Mouse (Mus musculus): ENCODE results near the gene Rabgap1l. TPM values are rescaled to one million over a fixed set of nuclear protein-coding genes. Genes with fewer than 3 reads are reported as not detected.

Gene Rabgap1l
- total RNA-seq, 1 experiment from 2014 or later = 136 TPM

DNA sequence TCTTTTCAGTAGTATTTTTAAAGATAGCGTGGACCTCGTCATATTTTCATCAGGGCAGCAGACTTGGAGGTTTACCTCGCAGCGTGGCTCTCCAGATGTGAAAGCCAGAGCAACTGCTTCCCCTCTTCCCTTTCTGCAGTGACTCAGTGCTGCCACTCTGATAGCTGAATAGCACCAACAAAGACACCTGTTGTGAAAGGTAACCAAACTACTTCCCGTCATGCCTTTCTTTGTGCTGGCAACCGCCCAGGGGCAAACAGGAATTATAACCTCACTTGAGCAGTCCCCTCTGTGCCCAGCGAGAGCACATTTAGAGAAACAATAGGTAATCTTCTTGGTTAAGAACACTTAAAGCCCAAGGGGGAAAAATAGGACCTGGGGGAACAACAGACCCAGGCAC, 484.0 kb downstream of the Rabgap1l start:
- 0 out of 2 replicates have a peak, but pooled peaks have one; percentile 36 for ATAC-seq (replicated peaks; ENCODE audit: insufficient number of reproducible peaks, low FRiP score, low TSS enrichment, poor library complexity, severe bottlenecking)

DNA sequence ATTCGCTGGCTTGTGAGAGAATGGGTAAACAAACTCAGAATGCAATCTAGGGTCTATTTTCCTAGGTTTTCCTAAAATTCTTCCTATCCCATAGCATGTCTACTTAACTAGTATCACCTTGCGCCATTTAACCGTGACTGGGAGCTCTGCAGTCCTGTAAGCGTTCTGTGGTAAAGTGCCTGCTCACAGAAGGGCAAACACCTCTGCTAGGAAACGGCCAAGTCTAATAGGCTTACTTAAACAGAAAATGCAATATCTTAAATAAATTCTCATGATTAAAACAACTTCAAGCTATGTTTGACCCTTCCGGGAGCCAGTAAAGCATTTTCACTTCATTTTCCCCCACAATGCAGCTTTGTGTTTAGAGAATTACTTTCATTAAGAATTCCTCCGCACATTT, 484.5 kb downstream of the Rabgap1l start:
- ATAC-seq (replicated peaks; ENCODE audit: insufficient number of reproducible peaks, low FRiP score, low TSS enrichment, poor library complexity, severe bottlenecking) = no peak

DNA sequence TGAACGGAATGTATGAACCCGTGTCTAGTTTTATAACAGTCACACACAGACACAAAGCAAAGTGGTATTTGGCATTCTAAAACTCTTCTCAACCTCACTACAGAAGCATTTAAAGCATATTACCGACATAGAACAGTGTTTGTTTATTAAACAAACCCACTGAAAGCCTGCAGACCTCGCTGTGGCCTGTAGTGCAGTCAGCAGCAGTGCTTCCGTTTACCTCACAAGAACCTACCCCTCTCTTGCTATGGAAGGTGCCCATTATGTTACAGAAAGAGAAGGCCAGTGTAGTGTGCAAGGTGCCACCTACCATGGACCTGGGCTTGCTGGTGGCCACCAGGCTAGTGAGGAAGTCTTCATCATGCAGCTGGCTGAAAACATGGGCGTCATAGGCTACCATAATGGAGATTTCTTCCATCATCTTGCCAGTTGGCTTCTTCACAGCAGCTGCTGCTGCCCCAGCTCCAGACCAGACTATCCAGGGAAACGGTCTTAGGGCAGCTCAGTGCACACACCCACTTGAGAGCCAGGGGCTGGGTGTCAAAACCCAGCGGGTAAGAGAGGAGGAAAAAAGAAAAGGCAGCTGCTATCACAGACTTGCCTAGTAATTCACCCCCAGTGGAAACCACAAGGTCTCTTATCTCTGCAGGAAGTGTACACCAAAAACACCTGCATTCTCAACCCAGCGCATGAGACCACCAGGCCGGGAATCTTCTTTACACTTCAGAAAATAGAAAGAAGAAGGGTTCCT, 486.0 kb downstream of the Rabgap1l start:
- ATAC-seq (replicated peaks; ENCODE audit: insufficient number of reproducible peaks, low FRiP score, low TSS enrichment, poor library complexity, severe bottlenecking) = peak; percentile 32; the same call in 1 of the 2 replicates

DNA sequence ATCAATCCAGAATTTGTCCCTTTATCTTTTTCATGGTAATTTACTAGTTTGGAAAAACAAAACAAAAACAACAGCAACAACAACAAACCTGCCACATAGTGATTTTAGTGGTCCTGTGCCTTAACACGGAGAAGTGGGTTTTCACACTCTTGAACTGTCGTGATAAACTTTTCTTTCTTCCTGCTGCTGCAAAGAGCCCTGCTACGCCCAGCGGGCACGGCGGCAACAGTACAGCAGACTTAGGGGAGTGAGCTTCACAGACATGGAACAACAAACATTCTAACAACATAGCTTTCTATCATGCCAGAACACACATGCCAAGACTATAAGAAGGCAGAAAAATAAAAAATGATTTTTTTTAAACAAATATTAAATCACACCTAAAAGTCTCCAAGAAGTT, 486.7 kb downstream of the Rabgap1l start:
- ATAC-seq (replicated peaks; ENCODE audit: insufficient number of reproducible peaks, low FRiP score, low TSS enrichment, poor library complexity, severe bottlenecking) = 0 out of 2 replicates have a peak, but pooled peaks have one; percentile 22

DNA sequence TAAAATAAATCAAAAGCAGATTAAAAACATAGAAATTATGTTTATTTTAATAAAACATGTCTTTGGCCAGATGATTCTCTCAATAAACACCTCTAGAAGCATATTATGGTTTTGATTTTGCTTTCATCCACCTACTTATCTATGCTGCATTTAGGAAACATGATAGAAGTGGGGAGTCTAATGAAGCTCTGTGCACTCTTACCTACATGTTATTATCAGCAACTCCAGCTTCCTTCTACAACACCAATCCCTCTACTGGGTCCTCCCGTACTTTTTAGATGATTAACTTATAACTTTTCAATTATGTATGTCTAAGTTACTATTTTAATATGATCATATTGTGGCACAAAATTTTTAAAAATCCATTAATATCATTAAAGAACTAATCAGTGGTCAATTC, 487.2 kb downstream of the Rabgap1l start:
- no peak for ATAC-seq (replicated peaks; ENCODE audit: insufficient number of reproducible peaks, low FRiP score, low TSS enrichment, poor library complexity, severe bottlenecking)

DNA sequence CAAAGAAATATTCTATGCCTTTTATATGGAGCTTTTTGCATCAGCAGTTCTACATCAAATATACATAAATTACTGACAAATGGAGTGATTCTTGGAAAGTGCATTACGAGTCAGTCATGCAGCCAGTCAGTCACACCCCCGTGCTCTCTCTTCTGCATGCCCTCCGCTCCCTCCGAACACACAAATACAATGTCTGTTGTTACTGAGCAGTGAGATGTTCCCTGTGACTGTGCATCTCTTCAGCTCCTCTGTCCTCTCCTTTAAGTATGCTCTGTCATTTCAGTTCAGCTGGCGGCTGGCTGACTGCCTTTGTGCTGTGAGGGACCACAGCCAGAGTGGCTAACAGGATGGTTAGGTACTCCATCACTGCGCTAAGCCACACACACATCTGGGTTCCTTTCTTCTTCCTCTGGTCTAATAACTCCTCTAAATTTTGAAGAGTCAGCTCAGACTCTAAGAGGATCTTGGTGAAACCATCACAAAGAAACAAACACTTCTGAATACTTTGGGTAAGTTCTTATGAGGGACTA, 488.0 kb downstream of the Rabgap1l start:
- 0 out of 2 replicates have a peak, but pooled peaks have one; percentile 30 for ATAC-seq (replicated peaks; ENCODE audit: insufficient number of reproducible peaks, low FRiP score, low TSS enrichment, poor library complexity, severe bottlenecking)

DNA sequence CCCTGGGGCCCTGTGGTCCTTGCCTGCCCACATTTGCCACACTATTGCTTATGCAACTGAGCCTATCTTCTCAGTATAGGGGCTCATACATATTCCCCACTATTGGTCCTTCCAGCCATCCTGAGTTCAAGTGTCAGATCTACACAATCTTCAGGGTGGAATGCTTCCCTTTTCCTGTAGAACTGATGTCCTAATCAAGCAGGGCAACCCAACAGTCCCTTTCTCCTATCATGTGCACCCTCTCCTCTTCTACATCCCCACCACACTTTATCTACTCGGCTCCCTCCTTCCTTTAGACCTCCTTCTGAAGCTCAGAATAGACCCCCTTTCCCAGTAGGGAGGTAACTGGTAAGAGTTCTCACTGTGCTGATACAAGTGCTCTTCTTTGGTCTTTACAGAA, 490.7 kb downstream of the Rabgap1l start:
- no peak for ATAC-seq (replicated peaks; ENCODE audit: insufficient number of reproducible peaks, low FRiP score, low TSS enrichment, poor library complexity, severe bottlenecking)

DNA sequence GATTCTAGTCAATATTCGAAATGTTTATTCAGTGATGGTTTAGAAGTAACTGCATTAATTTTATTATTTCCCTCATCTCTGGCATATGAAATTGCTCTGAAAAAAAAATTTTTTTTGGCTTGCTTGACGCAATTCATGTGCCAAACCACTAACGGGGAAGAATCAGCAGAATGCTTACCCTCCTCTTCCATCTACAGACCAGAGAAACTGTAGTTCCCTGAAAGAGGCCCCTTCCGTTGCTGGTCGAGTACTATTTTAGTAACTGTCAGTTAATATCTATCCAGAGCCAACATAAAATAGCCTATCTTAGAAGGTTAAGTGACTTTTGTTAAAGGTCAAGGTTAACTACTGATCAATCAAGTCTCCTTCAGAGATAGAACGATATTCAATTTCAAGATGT, 491.9 kb downstream of the Rabgap1l start:
- no peak for ATAC-seq (replicated peaks; ENCODE audit: insufficient number of reproducible peaks, low FRiP score, low TSS enrichment, poor library complexity, severe bottlenecking)

DNA sequence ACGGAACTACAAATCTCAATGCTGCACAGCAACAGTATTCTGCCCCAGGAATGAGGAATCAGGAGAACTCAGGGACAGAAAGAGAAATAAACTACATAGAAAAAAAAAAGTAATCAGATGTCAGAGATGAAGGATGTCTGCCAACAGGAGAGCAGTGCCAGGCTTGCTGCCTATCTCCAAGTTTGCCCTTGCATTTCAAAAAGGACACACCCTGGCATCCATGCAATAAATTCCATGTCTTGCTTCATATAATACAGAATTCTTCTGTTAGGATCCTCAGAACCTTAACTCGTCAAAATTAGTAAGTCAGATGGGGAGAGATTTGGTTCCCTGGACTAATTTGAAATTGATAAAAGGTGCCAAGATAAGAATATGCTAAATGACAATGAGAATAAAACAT, 492.3 kb downstream of the Rabgap1l start:
- no peak for ATAC-seq (replicated peaks; ENCODE audit: insufficient number of reproducible peaks, low FRiP score, low TSS enrichment, poor library complexity, severe bottlenecking)

DNA sequence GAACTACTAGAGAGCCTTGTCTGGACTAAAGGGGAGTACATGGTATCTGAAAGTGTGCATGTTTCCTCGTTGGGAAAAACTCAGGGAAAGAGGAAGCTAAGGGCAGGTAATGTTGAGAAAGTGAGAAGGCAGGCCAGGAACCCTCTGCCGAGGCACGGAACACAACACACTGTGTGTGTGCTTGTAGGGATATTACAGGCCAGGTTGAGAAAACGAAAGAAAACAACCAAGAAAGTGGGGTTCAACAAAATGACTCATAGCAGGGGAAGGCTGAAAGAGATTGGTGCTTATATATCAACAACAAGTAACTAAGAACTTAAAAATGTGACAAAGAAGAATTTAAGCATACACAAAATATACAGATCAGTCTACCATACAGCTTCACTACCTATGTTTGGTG, 493.0 kb downstream of the Rabgap1l start:
- ATAC-seq (replicated peaks; ENCODE audit: insufficient number of reproducible peaks, low FRiP score, low TSS enrichment, poor library complexity, severe bottlenecking) = no peak

DNA sequence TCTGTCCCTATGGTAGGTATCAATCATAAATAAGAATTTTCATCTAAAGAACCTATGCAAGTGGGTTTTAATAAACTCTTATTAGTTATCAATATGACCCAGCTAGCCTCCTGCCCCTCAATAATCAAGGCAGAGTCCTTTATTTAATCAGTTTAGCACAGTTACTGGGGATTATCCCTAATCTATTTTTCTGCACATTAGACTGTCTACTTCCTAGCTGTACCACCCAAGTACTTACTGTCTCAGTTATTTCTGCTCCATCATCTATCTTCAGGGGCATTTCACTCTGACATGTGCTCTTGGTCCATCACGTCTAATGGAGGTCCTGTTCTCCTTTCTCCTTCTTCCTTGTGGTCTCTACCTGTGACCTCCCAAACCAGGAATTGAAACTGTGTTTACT, 494.1 kb downstream of the Rabgap1l start:
- ATAC-seq (replicated peaks; ENCODE audit: insufficient number of reproducible peaks, low FRiP score, low TSS enrichment, poor library complexity, severe bottlenecking) = no peak

DNA sequence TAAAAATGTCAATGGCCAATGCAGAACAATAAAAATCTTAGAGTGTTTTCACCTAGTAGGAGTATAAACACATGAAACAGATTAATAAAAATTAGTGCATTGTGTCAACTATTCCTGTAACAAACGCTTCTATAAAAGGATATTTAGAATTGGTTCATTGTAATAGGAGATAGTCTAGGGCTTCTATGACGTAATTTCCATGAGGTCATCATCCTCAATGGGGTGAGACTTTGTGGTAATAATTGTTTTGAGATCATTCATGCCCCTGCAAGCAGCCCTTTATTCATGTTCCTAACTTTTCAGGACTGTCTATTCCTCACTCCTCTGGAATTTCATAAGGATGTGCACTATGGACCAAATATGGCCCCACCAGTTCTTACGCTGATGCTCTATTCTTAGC, 495.3 kb downstream of the Rabgap1l start:
- no peak for ATAC-seq (replicated peaks; ENCODE audit: insufficient number of reproducible peaks, low FRiP score, low TSS enrichment, poor library complexity, severe bottlenecking)

DNA sequence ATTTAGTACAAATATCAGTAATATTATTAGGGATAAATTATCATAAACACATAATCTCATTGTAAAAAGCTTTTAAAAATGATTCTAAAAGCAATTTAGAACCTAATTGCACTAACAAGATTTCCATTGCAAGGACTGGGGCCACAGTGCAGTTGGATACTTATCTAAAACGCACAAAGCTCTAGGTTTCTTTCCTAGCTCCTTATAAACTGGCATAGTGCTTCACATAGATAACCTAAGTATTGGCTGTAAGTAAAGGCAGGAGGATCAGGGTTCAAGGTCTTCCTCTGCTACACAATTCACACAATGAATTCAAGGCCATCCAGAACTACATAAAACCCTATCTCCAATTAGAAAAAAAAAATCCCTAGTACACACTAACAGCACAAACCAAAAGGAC, 497.7 kb downstream of the Rabgap1l start:
- ATAC-seq (replicated peaks; ENCODE audit: insufficient number of reproducible peaks, low FRiP score, low TSS enrichment, poor library complexity, severe bottlenecking) = no peak

DNA sequence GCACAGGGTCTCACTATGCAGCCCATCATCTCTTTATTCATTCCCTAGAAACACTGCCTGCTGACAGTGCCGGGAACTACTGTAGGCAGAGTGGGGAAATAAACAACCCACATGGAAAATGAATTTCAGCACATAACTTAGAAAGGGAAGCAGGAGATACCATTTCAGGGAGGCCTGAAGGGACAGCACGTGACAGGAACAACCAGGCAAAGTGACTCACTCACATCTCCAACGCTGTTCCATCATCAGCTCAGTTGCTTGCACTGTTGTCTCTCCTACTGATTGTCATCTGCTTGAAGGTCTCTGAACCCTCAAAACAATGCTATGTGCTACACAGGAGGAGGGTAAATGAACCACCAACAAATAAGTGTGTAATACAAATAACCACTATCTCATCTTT, 499.5 kb downstream of the Rabgap1l start:
- ATAC-seq (replicated peaks; ENCODE audit: insufficient number of reproducible peaks, low FRiP score, low TSS enrichment, poor library complexity, severe bottlenecking) = peak; percentile 68

DNA sequence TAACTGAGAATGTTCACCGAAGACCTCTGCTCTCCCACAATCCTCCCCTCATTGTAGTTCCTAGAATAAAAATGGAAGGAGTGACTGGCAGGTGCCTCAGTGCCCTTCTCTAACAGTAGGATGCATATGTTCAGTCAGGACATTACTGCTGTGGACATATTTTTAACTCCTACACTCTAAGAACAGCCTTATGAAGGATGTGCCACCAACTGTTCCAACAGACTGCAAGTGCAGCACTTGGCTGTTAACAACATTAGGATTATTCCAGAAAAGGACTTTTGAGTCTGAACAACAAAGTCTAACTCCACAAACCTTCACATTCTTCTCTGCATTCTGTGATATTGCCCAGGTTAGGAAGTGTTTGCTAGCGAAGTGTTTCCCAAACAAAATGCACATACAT, 501.0 kb downstream of the Rabgap1l start:
- no peak for ATAC-seq (replicated peaks; ENCODE audit: insufficient number of reproducible peaks, low FRiP score, low TSS enrichment, poor library complexity, severe bottlenecking)

DNA sequence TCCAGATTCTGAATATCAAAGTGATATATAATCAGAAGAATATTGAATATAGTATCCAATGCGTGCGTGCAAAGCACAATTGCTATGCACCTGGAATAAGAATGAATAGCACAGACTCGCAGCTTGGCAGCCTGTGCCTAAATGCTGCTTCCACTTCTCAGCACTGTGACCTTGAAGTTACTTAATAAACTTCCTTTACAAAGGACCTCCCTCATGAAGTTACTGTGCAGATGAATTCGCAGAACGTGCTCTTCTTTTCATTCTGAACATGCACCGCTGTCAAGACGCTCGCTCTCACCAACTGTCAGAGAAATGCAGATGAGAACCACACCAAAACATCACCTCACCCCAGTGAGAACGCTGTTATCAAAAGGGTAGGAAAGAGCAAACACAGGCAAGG, 502.8 kb downstream of the Rabgap1l start:
- no peak for ATAC-seq (replicated peaks; ENCODE audit: insufficient number of reproducible peaks, low FRiP score, low TSS enrichment, poor library complexity, severe bottlenecking)

DNA sequence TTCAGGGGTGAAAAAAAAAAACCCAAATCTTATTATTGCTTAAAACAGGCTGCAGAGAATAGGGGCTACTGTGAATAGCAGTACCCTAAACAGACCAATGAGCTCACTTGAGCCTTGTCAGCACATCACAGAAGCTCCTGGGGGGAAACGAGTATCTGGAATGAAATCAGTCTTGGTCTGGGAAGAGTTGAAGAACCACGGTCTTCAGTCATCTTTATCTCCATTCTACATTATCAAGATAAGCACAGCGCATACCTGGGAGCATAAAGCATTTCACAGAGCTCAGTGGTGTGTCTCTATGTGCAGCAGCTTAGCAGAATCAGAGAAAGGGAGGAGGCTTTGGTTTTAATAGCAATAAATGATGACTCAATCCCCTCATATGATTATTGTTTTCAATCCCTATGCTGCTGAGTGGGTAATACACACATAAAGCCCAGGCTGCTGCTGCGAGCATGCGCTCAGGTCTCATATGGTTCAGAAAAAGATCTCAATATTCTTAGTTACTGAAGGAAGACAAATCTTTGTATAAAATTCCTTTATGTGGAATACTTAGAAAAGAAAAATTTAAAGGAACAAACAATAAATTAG, 505.9 kb downstream of the Rabgap1l start:
- no peak for ATAC-seq (replicated peaks; ENCODE audit: insufficient number of reproducible peaks, low FRiP score, low TSS enrichment, poor library complexity, severe bottlenecking)

DNA sequence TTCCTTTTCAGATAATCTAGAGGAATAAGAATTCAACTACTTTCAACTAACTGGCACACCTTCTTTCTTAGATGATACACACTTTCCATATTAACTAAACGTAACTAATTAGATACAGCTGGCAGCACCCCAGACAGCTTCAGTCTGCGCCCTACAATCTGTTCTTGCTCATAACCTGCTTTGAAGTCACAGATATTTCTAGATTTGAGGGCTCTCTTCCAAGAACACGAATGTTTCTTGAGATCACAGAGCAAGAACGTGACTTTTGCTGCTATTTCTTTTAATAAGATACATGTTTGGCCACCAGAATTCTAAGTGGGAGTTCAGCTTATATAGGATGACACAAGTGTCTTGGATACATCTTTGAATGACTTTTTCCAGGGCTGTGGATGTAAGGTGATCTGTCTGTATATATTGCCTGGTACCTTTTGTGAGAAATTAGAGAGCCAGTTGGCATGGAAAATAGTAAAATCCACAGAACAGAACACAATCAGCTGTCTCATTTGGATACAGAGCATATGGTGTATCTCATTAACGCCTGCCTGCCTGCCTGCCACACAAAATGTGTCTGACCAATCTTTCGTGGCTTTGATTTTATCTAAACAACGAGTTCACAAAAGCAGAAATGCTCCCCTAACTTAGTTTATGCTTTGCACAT, 506.5 kb downstream of the Rabgap1l start:
- ATAC-seq (replicated peaks; ENCODE audit: insufficient number of reproducible peaks, low FRiP score, low TSS enrichment, poor library complexity, severe bottlenecking) = no peak

DNA sequence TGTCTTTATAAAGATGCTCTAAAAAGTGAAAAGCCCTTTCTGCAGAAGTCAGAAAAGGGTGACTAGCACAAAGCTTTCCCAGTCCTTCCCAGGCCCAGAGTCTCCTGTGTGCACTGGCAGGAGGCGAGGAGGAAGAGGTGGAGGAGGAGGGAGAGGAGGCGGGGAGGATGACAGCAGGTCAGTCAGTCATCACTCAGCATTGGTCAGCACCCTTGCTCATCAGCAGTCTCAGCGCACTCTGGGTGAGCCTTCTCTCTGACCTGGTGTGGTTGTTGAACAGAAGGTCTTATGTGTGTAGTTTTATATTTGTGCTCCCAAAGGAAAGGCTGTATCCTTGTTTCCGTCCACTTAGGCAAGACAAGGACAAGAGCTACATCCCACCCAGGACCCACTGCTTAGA, 508.8 kb downstream of the Rabgap1l start:
- ATAC-seq (replicated peaks; ENCODE audit: insufficient number of reproducible peaks, low FRiP score, low TSS enrichment, poor library complexity, severe bottlenecking) = no peak

Data from monocyte, adult 5-6 weeks (primary cell).